Mouse (Mus musculus) MEL (cell line): ENCODE data around the gene Igf2bp1.

Source experiments
- BHLHE40 ChIP-seq: IDR thresholded peaks from 2 replicates; pipeline ENCODE4 v1.6.1; 2012; ENCODE audit warnings: low read depth, mild to moderate bottlenecking, inconsistent platforms, low read length, improper control_type of control experiment, borderline replicate concordance
- CTCF ChIP-seq, 3 experiments: IDR thresholded peaks in 2 of 3; conservative IDR thresholded peaks in 1 of 3; 2 replicates each; pipeline ENCODE4 v1.5.1; 2011 to 2012; ENCODE audit warnings: low read length in 3 of 3, low read depth in 2 of 3, mild to moderate bottlenecking in 2 of 3, improper control_type of control experiment in 1 of 3, inconsistent platforms in 1 of 3, mixed read lengths in 1 of 3, moderate library complexity in 1 of 3; ENCODE audit not compliant: control insufficient read depth in 1 of 3, insufficient read depth in 1 of 3, poor library complexity in 1 of 3, severe bottlenecking in 1 of 3
- GABPA ChIP-seq: IDR thresholded peaks from 2 replicates; pipeline ENCODE4 v1.6.1; 2012; ENCODE audit warnings: low read depth, mild to moderate bottlenecking, inconsistent platforms, low read length, improper control_type of control experiment, moderate library complexity
- MAFK ChIP-seq: IDR thresholded peaks from 2 replicates; pipeline ENCODE4 v1.6.1; 2011; ENCODE audit warnings: low read depth, mild to moderate bottlenecking, low read length, improper control_type of control experiment, borderline replicate concordance
- MAZ ChIP-seq: IDR thresholded peaks from 2 replicates; pipeline ENCODE4 v1.6.1; 2012; ENCODE audit warnings: low read depth, mild to moderate bottlenecking, inconsistent platforms, low read length, improper control_type of control experiment
- POLR2A ChIP-seq, 2 experiments: IDR thresholded peaks; 2 replicates each; pipeline ENCODE4 v1.6.1; 2011 to 2012; ENCODE audit warnings: low read length in 2 of 2, mild to moderate bottlenecking in 2 of 2, control low read depth in 1 of 2, improper control_type of control experiment in 1 of 2, low read depth in 1 of 2, moderate library complexity in 1 of 2; ENCODE audit not compliant: control insufficient read depth in 1 of 2, insufficient read depth in 1 of 2, poor library complexity in 1 of 2
- POLR2AphosphoS2 ChIP-seq: IDR thresholded peaks from 2 replicates; pipeline ENCODE4 v1.6.1; 2011; ENCODE audit warnings: low read length, improper control_type of control experiment
- TCF12 ChIP-seq: IDR thresholded peaks from 2 replicates; pipeline ENCODE4 v1.6.1; 2014; ENCODE audit warnings: low read depth, mild to moderate bottlenecking, inconsistent platforms, low read length, improper control_type of control experiment, moderate library complexity
- UBTF ChIP-seq: IDR thresholded peaks from 2 replicates; pipeline ENCODE4 v1.6.1; 2012; ENCODE audit warnings: low read depth, mild to moderate bottlenecking, inconsistent platforms, low read length, improper control_type of control experiment, moderate library complexity, borderline replicate concordance; ENCODE audit not compliant: insufficient read depth

- TF ChIP-seq GABPA (no peak), POLR2A (IDR thresholded peaks at IDR 0.05; ENCODE audit: control insufficient read depth in 1 of 2, insufficient read depth in 1 of 2, low read depth in 1 of 2, low read length in 2 of 2, poor library complexity in 1 of 2) (peak in 1 of 2 experiments; percentile 25; a peak in 1 of 4 replicates), POLR2AphosphoS2 (no peak), TCF12 (no peak), UBTF (no peak), MAZ (no peak), CTCF (IDR thresholded peaks at IDR 0.05 in 2 of 3, conservative IDR thresholded peaks at IDR 0.05 in 1 of 3; ENCODE audit: control insufficient read depth in 1 of 3, insufficient read depth in 1 of 3, low read depth in 2 of 3, low read length in 3 of 3, poor library complexity in 1 of 3, severe bottlenecking in 1 of 3) (no peak), MAFK (no peak), BHLHE40 (no peak)
These were observed at the start of gene Igf2bp1 for GRCm38 (mm10) chr11:96005403-96006271.
